Mouse (Mus musculus) liver, postnatal 0 days (tissue): ENCODE measurements at regions not wholly inside any gene's neighbourhood (a gene's known extent, or its start where the extent isn't known, plus 50 kb on each side); places are given as distances from the start of the nearest gene placed in this dataset.

Experiments used
- CTCF ChIP-seq: sonication (generic); IDR thresholded peaks from 2 replicates; pipeline ENCODE4 v1.5.1; 2016; ENCODE audit warnings: antibody characterized with exemption, low read depth
- EP300 ChIP-seq: IDR thresholded peaks from 2 replicates; pipeline ENCODE4 v1.6.1; 2016; ENCODE audit warnings: antibody characterized with exemption, low read depth, mild to moderate bottlenecking

- TF ChIP-seq CTCF (no peak), EP300 (no peak)
Observed at GRCm38 (mm10) chr16:30205314-30205815, 61.9 kb downstream of the Cpn2 start.
